In the genomic region with DNA sequence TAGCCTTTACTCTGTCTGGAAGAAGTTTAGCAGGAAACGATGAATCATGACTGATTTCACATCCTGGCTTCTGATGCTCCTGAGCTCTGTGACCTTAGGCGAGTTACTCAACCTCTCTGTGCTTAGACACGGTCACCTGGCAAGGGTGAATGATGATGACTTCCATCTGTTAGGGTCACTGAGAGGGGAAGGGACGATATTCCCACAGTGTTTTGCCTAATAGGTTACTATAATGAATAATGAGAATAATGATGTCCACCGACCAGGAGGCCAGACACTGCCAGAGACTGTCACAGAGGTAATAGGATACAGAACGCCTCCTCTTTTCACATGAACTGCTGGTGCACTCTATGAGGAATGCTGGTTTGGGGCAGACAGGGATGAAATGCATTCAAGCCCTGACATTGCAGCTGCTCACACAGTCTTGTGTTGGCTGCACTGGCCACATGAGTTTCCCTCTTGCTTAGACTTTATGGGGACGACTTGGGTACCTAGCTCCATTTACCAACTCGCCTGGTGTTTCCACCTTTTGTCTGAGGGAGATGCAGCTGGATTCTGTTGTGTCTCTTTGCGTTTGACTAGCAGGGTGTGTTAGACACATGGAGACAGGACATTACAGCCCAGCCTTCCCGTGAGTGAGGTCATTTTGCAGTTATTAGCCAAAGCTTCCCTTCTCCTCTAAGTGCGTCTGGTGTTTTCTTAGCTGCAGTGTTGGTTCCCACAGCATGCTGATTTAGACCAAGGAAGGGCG, we compare ENCODE assay signal across 11 mouse cellular contexts. TPM values are rescaled to one million over a fixed set of nuclear protein-coding genes. Genes with fewer than 3 reads are reported as not detected.
DNase-seq lines count a peak whose midpoint lies in the region; ATAC-seq and TF ChIP-seq lines count a peak whose summit lies in the region.
"Had no signal": no experiment of that assay in that cellular context is flagged by ENCODE, and none has a peak within 500 bp of the region (broad histone marks: within the 10 kb centered on the region; RNA-seq: fewer than 3 reads in every experiment).

No protein-coding gene starts in this region.

- H3K36me3 ChIP-seq in heart, embryonic 10.5 days = no peaks in the 10 kb centered on the region
- no peaks in the 10 kb centered on the region for H3K36me3 ChIP-seq in lung, postnatal 0 days (ENCODE audit: insufficient read depth, low read length)
- H3K36me3 ChIP-seq in midbrain, embryonic 15.5 days (replicated peaks) = no peaks in the 10 kb centered on the region

- peak; percentile 68 for ATAC-seq in lung, postnatal 0 days
- ATAC-seq in megakaryocyte-erythroid progenitor cell, adult 5-6 weeks (replicated peaks; ENCODE audit: low FRiP score, low TSS enrichment, poor library complexity, severe bottlenecking) = no peak
- ATAC-seq in midbrain, embryonic 15.5 days (replicated peaks) = no peak

- no peak overlapping the region for H3K9ac ChIP-seq in lung, postnatal 0 days (replicated peaks; ENCODE audit: low read depth)
- no peak overlapping the region for H3K9ac ChIP-seq in midbrain, embryonic 15.5 days

- 58% methylated on average over 12 of the region's 12 CpGs for WGBS in heart, embryonic 10.5 days
- WGBS in lung, postnatal 0 days = 37% methylated on average over 12 of the region's 12 CpGs
- 78% methylated on average over 12 of the region's 12 CpGs for WGBS in midbrain, embryonic 15.5 days

- intact Hi-C loops in gastrocnemius, adult 2 months (cut with DNase I) = no loop called here
- intact Hi-C loops in gastrocnemius, postnatal 14 days (cut with DNase I; ENCODE audit: low total_unique reads) = no loop called here

- peak; percentile 43 for DNase-seq in gastrocnemius, adult 2 months
- no peak for DNase-seq in gastrocnemius, postnatal 14 days
- DNase-seq in adipocyte (ENCODE audit: low spot score) = peak; percentile 62
- no peak for DNase-seq in heart, embryonic 10.5 days (ENCODE audit: low spot score)
- peak; percentile 62 for DNase-seq in lung, postnatal 0 days (ENCODE audit: low spot score)
- no peak for DNase-seq in spleen, adult 12 weeks (ENCODE audit: low spot score)
- DNase-seq: kidney, adult 18-20 months; thymus, postnatal 36 days had no signal

- peak overlapping the region; percentile 39; the same call in 1 of the 2 replicates for H3K4me3 ChIP-seq in gastrocnemius, adult 2 months
- no peak overlapping the region for H3K4me3 ChIP-seq in heart, embryonic 10.5 days
- no peak overlapping the region for H3K4me3 ChIP-seq in lung, postnatal 0 days (ENCODE audit: low read depth, low read length)
- H3K4me3 ChIP-seq in midbrain, embryonic 15.5 days = no peak overlapping the region

- TF ChIP-seq EP300 in lung, postnatal 0 days (IDR thresholded peaks at IDR 0.05) = peak; percentile 18; the same call in 1 of the 2 replicates

- H3K4me1 ChIP-seq in heart, embryonic 10.5 days = peaks cover 10% of the 10 kb centered on the region
- H3K4me1 ChIP-seq in lung, postnatal 0 days (ENCODE audit: insufficient read depth, low read depth, low read length) = no peaks in the 10 kb centered on the region
- H3K4me1 ChIP-seq in midbrain, embryonic 15.5 days = no peaks in the 10 kb centered on the region

- no peaks in the 10 kb centered on the region for H3K9me3 ChIP-seq in heart, embryonic 10.5 days
- no peaks in the 10 kb centered on the region for H3K9me3 ChIP-seq in lung, postnatal 0 days (ENCODE audit: low read length)
- no peaks in the 10 kb centered on the region for H3K9me3 ChIP-seq in midbrain, embryonic 15.5 days

- no peaks in the 10 kb centered on the region for H3K27me3 ChIP-seq in heart, embryonic 10.5 days (ENCODE audit: insufficient read depth, poor library complexity, severe bottlenecking)
- H3K27me3 ChIP-seq in lung, postnatal 0 days (replicated peaks; ENCODE audit: insufficient read depth, low read length) = no peaks in the 10 kb centered on the region
- no peaks in the 10 kb centered on the region for H3K27me3 ChIP-seq in midbrain, embryonic 15.5 days (replicated peaks)

- no peak overlapping the region for H3K4me2 ChIP-seq in lung, postnatal 0 days (replicated peaks; ENCODE audit: low read depth, low read length)
- H3K4me2 ChIP-seq in midbrain, embryonic 15.5 days = no peak overlapping the region

- TF ChIP-seq CTCF in gastrocnemius, adult 2 months (IDR thresholded peaks at IDR 0.05) = no peak
- TF ChIP-seq CTCF in lung, postnatal 0 days (IDR thresholded peaks at IDR 0.05) = no peak

- peak overlapping the region; percentile 81 for H3K27ac ChIP-seq in gastrocnemius, adult 2 months
- peak overlapping the region; percentile 59 for H3K27ac ChIP-seq in heart, embryonic 10.5 days
- peak overlapping the region; percentile 33; the same call in 1 of the 2 replicates for H3K27ac ChIP-seq in lung, postnatal 0 days (ENCODE audit: low read length)
- H3K27ac ChIP-seq in midbrain, embryonic 15.5 days = no peak overlapping the region

RNA-seq across cellular contexts. Expression of gene Sparcl1, which starts 14.9 kb away (rescaled TPM):
- total RNA-seq in gastrocnemius, adult 2 months (2021) = 100 to 1,000 TPM in 1 of 2 experiments, 10 to 100 TPM in 1; 83.5 to 151 TPM
- total RNA-seq in gastrocnemius, postnatal 14 days (2021) = 100 to 1,000 TPM; 243 to 252 TPM
- 11.4 and 17.7 TPM in 2 replicates for polyA plus RNA-seq in heart, embryonic 10.5 days (2016; fragmentation: Nextera tagmentation; extraction: Ambion mirVana)
- 285 and 301 TPM in 2 replicates for polyA plus RNA-seq in lung, postnatal 0 days (2015; fragmentation: Nextera tagmentation; extraction: Ambion mirVana)
- not detected in 2 replicates for total RNA-seq in megakaryocyte-erythroid progenitor cell, adult 5-6 weeks (2014; fragmentation: Nextera tagmentation)
- not detected in 2 replicates for total RNA-seq in megakaryocyte-erythroid progenitor cell, adult 5-6 weeks (2017)
- 167 and 185 TPM in 2 replicates for polyA plus RNA-seq in midbrain, embryonic 15.5 days (2015; fragmentation: Nextera tagmentation; extraction: Ambion mirVana)
- total RNA-seq: common myeloid progenitor, adult 5-6 weeks had no signal

RNA-seq across cellular contexts. Expression of gene Dspp, which starts 42.1 kb away (rescaled TPM):
- not detected for total RNA-seq in gastrocnemius, adult 2 months (2021)
- not detected for total RNA-seq in gastrocnemius, postnatal 14 days (2021)
- polyA plus RNA-seq in heart, embryonic 10.5 days (2016; fragmentation: Nextera tagmentation; extraction: Ambion mirVana) = not detected in 2 replicates
- polyA plus RNA-seq in lung, postnatal 0 days (2015; fragmentation: Nextera tagmentation; extraction: Ambion mirVana) = 0.02 TPM in 1 of 2 replicates, not detected in the other
- not detected in 2 replicates for total RNA-seq in megakaryocyte-erythroid progenitor cell, adult 5-6 weeks (2014; fragmentation: Nextera tagmentation)
- not detected in 2 replicates for total RNA-seq in megakaryocyte-erythroid progenitor cell, adult 5-6 weeks (2017)
- polyA plus RNA-seq in midbrain, embryonic 15.5 days (2015; fragmentation: Nextera tagmentation; extraction: Ambion mirVana) = 0.04 TPM in 1 of 2 replicates, not detected in the other
- total RNA-seq: common myeloid progenitor, adult 5-6 weeks had no signal

RNA-seq across cellular contexts. Expression of gene Gm17660, which starts 51.0 kb away (rescaled TPM):
- total RNA-seq in gastrocnemius, adult 2 months (2021) = not detected
- not detected for total RNA-seq in gastrocnemius, postnatal 14 days (2021)
- not detected in 2 replicates for polyA plus RNA-seq in heart, embryonic 10.5 days (2016; fragmentation: Nextera tagmentation; extraction: Ambion mirVana)
- polyA plus RNA-seq in lung, postnatal 0 days (2015; fragmentation: Nextera tagmentation; extraction: Ambion mirVana) = not detected in 2 replicates
- total RNA-seq in megakaryocyte-erythroid progenitor cell, adult 5-6 weeks (2014; fragmentation: Nextera tagmentation) = not detected in 2 replicates
- total RNA-seq in megakaryocyte-erythroid progenitor cell, adult 5-6 weeks (2017) = not detected in 2 replicates
- 0.63 TPM in 1 of 2 replicates, not detected in the other for polyA plus RNA-seq in midbrain, embryonic 15.5 days (2015; fragmentation: Nextera tagmentation; extraction: Ambion mirVana)
- total RNA-seq: common myeloid progenitor, adult 5-6 weeks had no signal

Comparison
In these comparisons a context has a peak if more than half of its experiments do, and no peak if none do; other contexts are left out.
1. DNase-seq: peak in gastrocnemius, adult 2 months (single experiment), adipocyte (single experiment) and lung, postnatal 0 days (single experiment); none in gastrocnemius, postnatal 14 days (single experiment), heart, embryonic 10.5 days (single experiment) and spleen, adult 12 weeks (single experiment).
2. RNA of gene Sparcl1, which starts 14.9 kb away (total RNA-seq): 243 to 252 TPM in gastrocnemius, postnatal 14 days and 83.5 to 151 TPM in gastrocnemius, adult 2 months; not detected in megakaryocyte-erythroid progenitor cell, adult 5-6 weeks; every median in the first group is over 10 times any median in the second.